Mouse (Mus musculus) splenic B cell, adult 2 months (primary cell): ENCODE results near the gene Olfr1377.

ENCODE experiments used
- DNase-seq: peaks from one replicate; pipeline ENCODE4 v3.0.0-alpha.2; 2011; ENCODE audit warnings: low read depth, low spot score
- H3K27me3 ChIP-seq: 2 replicates; pipeline ENCODE4 v1.6.1; 2012; ENCODE audit warnings: mild to moderate bottlenecking, low read length, moderate library complexity, mixed read lengths; ENCODE audit not compliant: control insufficient read depth, poor library complexity, insufficient read depth, severe bottlenecking
- H3K36me3 ChIP-seq: 2 replicates; pipeline ENCODE4 v1.6.1; 2012; ENCODE audit warnings: mild to moderate bottlenecking, low read length, moderate library complexity, mixed read lengths; ENCODE audit not compliant: control insufficient read depth, poor library complexity, insufficient read depth, severe bottlenecking

Gene Olfr1377

DNA sequence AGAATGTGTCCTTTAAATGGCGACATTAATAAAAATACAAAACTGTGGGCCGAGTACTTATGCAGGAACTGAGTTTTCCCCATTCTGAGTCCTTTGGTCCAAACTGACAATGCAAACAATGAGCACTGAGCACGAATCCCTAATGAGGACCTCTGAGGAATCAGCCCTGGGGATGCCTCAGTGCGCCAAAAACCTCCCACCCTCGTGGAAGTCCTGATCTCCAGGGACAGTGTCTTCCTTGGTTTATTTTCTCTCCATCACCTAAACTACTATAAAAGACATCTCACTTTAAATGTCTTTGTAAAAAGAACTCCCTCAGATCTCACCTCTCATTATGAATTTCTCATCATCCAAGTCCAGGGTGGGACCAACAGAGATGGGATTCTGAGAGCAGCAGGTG, at the start of gene Olfr1377:
Gene Olfr1377 (plus strand): TSS at position 301 of the 400 bp plus-strand sequence.
- Histone ChIP-seq H3K27me3 (no peaks in the 10 kb centered on the region; the same call in 1 of the 2 replicates), H3K36me3 (no peaks in the 10 kb centered on the region)
- no peak for DNase-seq

DNA sequence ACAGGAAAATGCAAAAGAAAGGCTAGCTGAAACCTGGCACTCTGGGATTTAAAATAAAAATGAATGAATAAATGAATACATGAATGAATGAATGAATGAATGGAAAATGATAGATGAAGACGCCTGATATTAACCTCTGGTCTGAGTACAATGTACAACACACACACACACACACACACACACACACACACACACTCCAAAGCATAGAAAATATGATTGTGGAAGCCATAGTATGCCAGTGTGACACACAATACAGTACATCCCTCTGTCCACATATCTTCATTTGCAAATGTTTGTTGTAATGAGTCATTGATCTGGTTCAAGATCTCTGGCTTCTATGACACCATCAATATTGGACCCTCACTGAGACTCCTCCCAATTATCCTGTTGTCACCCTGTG, 49.7 kb upstream of the Olfr1377 start:
- H3K27me3 ChIP-seq = no peaks in the 10 kb centered on the region
- no peaks in the 10 kb centered on the region for H3K36me3 ChIP-seq
- no peak for DNase-seq

DNA sequence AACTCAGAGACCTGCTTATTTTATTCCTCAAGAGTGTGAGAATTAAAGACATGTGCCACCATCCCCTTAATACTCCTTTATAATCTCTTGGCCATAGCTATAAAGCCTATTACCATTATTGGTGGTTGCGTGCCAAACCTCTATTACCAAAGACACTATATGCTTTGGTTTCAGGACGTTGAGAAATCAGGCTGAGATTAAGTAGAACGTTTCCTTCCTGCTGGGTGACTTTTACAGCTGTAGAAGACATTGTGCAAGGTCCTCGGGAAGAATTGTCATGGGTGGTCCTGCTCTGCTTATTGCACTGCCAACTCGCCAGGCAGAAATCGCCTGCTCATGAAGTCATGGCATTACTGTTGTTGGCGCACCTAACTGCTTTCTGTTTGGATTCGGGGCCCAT, 43.3 kb upstream of the Olfr1377 start:
- H3K36me3 ChIP-seq = no peaks in the 10 kb centered on the region
- no peaks in the 10 kb centered on the region for H3K27me3 ChIP-seq
- DNase-seq = no peak

DNA sequence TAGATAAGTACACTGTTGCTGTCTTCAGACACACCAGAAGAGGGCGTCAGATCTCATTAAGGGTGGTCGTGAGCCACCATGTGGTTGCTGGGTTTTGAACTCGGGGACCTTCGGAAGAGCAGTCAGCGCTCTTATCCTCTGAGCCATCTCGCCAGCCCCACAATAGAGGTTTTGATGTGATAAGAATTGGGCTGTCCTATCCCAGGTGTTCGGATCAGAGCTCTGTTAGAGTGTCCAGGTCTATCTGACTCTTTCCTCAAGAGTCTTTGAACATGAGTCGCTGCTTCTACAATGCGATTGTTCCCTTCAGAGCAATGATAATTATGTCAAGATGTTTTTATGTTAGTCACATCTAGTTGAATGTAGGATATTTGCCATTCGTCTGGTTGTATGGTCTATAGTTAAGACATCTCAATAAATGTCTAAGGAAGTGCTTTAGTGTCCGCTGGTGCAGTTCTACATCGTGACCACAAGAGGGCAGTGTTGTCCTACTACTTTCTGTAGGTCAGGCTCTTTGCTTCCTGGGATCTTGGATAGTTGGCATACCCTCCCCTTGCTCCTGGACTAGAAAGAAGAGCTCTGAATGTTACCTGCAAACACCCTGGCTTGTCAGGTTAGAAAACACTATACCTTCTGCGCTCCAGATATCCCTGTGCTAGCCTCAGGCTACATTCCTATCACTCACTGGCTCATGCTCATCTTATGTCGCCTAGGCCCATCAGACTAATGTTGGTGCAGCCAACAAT, 42.0 kb upstream of the Olfr1377 start:
- H3K36me3 ChIP-seq = no peaks in the 10 kb centered on the region
- H3K27me3 ChIP-seq = no peaks in the 10 kb centered on the region
- DNase-seq = peak; percentile 67

- no peak for DNase-seq
- H3K36me3 ChIP-seq = no peaks in the 10 kb centered on the region
- no peaks in the 10 kb centered on the region for H3K27me3 ChIP-seq
These were observed 39.4 kb upstream of the Olfr1377 start for GRCm38 (mm10) chr11:50942386-50942785.

DNA sequence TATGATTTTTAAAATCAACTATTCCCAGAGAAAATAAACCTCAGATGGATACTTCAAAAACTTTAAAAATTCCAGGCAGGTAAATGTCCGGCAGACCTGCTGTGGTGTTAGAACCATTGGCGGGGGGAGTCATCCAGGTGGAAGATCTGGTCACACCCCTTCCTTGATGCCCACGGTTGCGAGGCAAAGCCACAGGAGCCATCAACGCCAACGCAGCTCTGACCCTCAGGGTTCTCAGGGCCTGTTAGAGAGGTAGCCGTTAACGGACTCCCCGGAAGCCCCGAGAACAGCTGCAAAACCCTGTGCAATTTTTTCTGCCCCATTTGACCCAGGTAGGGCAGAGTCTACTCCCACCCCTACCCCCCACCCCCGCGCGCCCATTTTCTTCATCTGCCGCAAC, 38.3 kb upstream of the Olfr1377 start, which contains the start of gene 4933414I15Rik:
Gene 4933414I15Rik (minus strand): TSS at position 260 of the 400 bp plus-strand sequence.
- Histone ChIP-seq H3K27me3 (no peaks in the 10 kb centered on the region), H3K36me3 (no peaks in the 10 kb centered on the region)
- DNase-seq = no peak

DNA sequence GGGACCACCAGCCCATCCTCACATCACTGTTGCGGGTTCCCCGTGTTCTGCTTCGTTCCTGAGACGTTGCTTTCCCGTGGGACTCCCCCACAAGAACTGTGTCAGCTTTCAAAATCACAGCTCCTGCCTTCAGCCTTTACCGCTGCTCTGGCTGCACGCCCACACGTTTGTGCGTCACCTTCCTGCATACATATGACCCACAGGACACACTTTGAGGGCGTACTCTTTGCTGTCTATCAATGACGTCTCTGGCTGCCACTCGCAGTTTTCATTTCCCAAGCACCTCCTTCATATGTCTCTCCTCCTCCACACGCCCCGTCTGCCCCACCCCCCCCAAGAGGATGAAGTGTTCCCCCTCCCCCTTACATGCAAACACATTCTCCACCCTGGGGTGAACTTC, 29.5 kb upstream of the Olfr1377 start:
- no peaks in the 10 kb centered on the region for H3K27me3 ChIP-seq
- H3K36me3 ChIP-seq = no peaks in the 10 kb centered on the region
- DNase-seq = peak; percentile 7

GRCm38 (mm10) chr11:50953665-50954064, 28.1 kb upstream of the Olfr1377 start, which contains the start of gene Prop1:
TSS of gene Prop1 (minus strand) at chr11:50953765.
- DNase-seq = no peak
- Histone ChIP-seq H3K27me3 (no peaks in the 10 kb centered on the region), H3K36me3 (no peaks in the 10 kb centered on the region)

GRCm38 (mm10) chr11:50964886-50965285, 16.9 kb upstream of the Olfr1377 start:
- no peaks in the 10 kb centered on the region for H3K36me3 ChIP-seq
- no peaks in the 10 kb centered on the region for H3K27me3 ChIP-seq
- no peak for DNase-seq

GRCm38 (mm10) chr11:50966230-50966629, 15.5 kb upstream of the Olfr1377 start, which contains the start of gene Olfr1378:
TSS of gene Olfr1378 (plus strand) at chr11:50966530.
- DNase-seq = no peak
- Histone ChIP-seq H3K27me3 (no peaks in the 10 kb centered on the region), H3K36me3 (no peaks in the 10 kb centered on the region)

GRCm38 (mm10) chr11:50977216-50977615, 4.6 kb upstream of the Olfr1377 start:
- Histone ChIP-seq H3K27me3 (no peaks in the 10 kb centered on the region; the same call in 1 of the 2 replicates), H3K36me3 (no peaks in the 10 kb centered on the region)
- no peak for DNase-seq

DNA sequence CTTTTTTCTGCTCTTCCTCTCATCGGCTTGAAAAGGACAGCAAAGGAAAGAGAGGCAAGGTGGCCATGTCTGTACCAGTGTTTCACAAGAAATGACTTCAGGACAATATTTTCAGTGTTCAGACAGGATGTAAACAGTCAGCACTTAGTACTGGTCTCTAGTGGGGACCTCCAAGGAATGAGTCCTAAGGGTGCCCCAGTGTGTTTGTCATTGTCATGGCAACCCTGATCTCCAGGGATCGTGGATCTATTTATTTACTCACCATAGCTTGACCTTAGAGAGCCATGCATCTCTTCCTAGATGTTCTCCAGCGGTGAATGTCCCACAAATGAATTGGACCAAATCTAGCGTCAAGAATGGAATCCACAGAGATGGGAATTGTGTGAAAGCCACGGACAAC, 21.5 kb downstream of the Olfr1377 start, which contains the start of gene Olfr51:
Gene Olfr51 (plus strand): TSS at position 301 of the 400 bp plus-strand sequence.
- DNase-seq = no peak
- Histone ChIP-seq H3K36me3 (no peaks in the 10 kb centered on the region), H3K27me3 (no peaks in the 10 kb centered on the region)

GRCm38 (mm10) chr11:51011821-51012220, 30.1 kb downstream of the Olfr1377 start:
- Histone ChIP-seq H3K36me3 (no peaks in the 10 kb centered on the region), H3K27me3 (no peaks in the 10 kb centered on the region)
- DNase-seq = no peak

DNA sequence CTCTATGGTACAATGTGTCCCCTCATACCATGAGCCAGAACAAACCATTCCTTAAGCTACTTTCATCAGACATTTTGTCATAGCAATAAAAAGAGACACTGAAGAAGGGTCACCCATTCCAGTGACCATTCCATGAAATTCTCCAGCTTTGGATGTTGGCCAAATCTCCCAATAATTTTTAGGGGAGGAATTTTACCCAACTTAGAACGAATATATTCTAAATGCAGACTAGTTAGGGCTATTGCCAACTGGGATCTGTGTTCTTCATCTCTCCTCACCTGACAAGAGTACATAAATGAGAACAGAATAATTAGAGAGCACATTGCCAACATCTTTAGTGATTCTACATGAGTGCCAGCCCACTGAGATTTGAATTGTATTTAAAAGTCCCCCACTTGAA, 32.2 kb downstream of the Olfr1377 start, which contains the start of gene Olfr54:
Gene Olfr54 (plus strand): TSS at position 301 of the 400 bp plus-strand sequence.
- Histone ChIP-seq H3K27me3 (no peaks in the 10 kb centered on the region), H3K36me3 (no peaks in the 10 kb centered on the region)
- no peak for DNase-seq

DNA sequence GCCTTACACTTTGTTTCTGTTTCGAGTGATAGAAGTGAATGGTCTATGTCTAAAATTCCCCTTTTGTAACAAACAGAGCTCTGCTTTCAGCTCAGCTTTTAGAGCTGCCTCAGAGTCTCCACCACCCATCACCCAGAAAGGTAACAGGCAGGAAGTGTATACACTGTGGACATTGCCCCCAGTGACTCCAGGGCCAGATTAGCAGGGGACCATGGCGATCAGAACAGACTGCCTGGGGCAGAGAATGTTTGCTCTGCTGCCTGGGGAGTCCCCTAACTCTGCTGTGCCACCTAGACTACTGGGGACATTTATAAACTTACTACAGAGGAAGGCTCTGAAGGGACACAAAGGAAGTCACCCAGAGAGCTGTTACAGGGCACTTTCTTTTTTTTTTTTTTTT, 34.6 kb downstream of the Olfr1377 start:
- DNase-seq = no peak
- no peaks in the 10 kb centered on the region for H3K27me3 ChIP-seq

More for the DNA sequence above, 34.6 kb downstream of the Olfr1377 start:
- H3K36me3 ChIP-seq = no peaks in the 10 kb centered on the region
